Comparison of ENCODE assay signal across 8 mouse cellular contexts in the genomic region with DNA sequence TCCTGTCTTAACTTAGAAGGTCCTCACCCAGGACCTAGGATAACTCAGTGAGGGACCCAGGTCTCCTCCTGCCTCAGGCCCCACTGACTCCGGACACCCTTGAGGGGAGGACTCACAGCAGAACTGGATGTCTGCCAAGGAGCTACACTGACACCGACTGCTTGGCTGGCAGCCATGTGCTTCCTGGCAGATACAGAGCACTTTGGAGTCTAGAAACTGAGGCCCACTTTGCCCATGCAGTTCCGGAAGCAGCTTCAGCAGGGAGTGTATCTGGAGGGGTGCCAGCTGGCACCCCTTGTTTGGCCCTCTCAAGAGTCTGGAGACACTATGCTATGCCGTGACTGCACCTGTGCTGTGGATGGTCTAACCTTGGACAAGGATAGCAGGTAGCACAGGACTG. TPM values are rescaled to one million over a fixed set of nuclear protein-coding genes. Genes with fewer than 3 reads are reported as not detected.
DNase-seq lines count a peak whose midpoint lies in the region; ATAC-seq lines count a peak whose summit lies in the region.

No protein-coding gene starts in this region.

- no peaks in the 10 kb centered on the region for H3K9me3 ChIP-seq in kidney, embryonic 16.5 days (ENCODE audit: low read length)
- no peaks in the 10 kb centered on the region for H3K9me3 ChIP-seq in embryonic facial prominence, embryonic 14.5 days (ENCODE audit: control insufficient read depth, low read length)
- no peaks in the 10 kb centered on the region for H3K9me3 ChIP-seq in hindbrain, embryonic 14.5 days (ENCODE audit: control insufficient read depth, low read length)

- H3K4me1 ChIP-seq in kidney, embryonic 16.5 days (ENCODE audit: insufficient read depth, low read length), result 0 out of 2 replicates have a peak, but pooled peaks cover 8% of the 10 kb centered on the region
- H3K4me1 ChIP-seq in embryonic facial prominence, embryonic 14.5 days (ENCODE audit: control insufficient read depth, insufficient read depth, low read length), result peaks cover 8% of the 10 kb centered on the region; the same call in 1 of the 2 replicates
- peaks cover 14% of the 10 kb centered on the region; the same call in 1 of the 2 replicates for H3K4me1 ChIP-seq in hindbrain, embryonic 14.5 days (replicated peaks; ENCODE audit: control insufficient read depth, insufficient read depth, low read length)

- no peak for ATAC-seq in kidney, embryonic 16.5 days (ENCODE audit: low FRiP score, low TSS enrichment)
- ATAC-seq in embryonic facial prominence, embryonic 14.5 days (ENCODE audit: low read depth), result peak; percentile 55
- peak; percentile 28; the same call in 1 of the 2 replicates for ATAC-seq in hindbrain, embryonic 14.5 days (ENCODE audit: low FRiP score)

- no peaks in the 10 kb centered on the region for H3K36me3 ChIP-seq in kidney, embryonic 16.5 days (ENCODE audit: insufficient read depth, low read length)
- H3K36me3 ChIP-seq in embryonic facial prominence, embryonic 14.5 days (ENCODE audit: control insufficient read depth, insufficient read depth, low read length), result no peaks in the 10 kb centered on the region
- no peaks in the 10 kb centered on the region for H3K36me3 ChIP-seq in hindbrain, embryonic 14.5 days (replicated peaks; ENCODE audit: control insufficient read depth, insufficient read depth)

- no peak overlapping the region for H3K4me2 ChIP-seq in kidney, embryonic 16.5 days (replicated peaks; ENCODE audit: low read depth, low read length)
- no peak overlapping the region for H3K4me2 ChIP-seq in embryonic facial prominence, embryonic 14.5 days (ENCODE audit: low read depth, low read length)
- H3K4me2 ChIP-seq in hindbrain, embryonic 14.5 days (replicated peaks), result no peak overlapping the region

- peak; percentile 86 for DNase-seq in kidney, adult 11 months
- peak; percentile 70 for DNase-seq in NIH3T3 (ENCODE audit: low read depth)
- peak; percentile 92 for DNase-seq in embryonic facial prominence, embryonic 14.5 days (ENCODE audit: low spot score)
- DNase-seq in hindbrain, embryonic 14.5 days (ENCODE audit: low spot score), result peak; percentile 70
- peak; percentile 85 to 86 for DNase-seq in left cerebral cortex, postnatal 25 days (ENCODE audit: low spot score in 2 of 2)
- DNase-seq in right cerebral cortex, postnatal 10 days (ENCODE audit: low spot score in 2 of 2), result peak; percentile 93 to 94
- no peak for DNase-seq in urinary bladder, postnatal 25 days (ENCODE audit: low spot score)

- no peaks in the 10 kb centered on the region; the same call in 1 of the 2 replicates for H3K27me3 ChIP-seq in kidney, embryonic 16.5 days (ENCODE audit: insufficient read depth, low read length)
- peaks cover 6% of the 10 kb centered on the region for H3K27me3 ChIP-seq in embryonic facial prominence, embryonic 14.5 days (replicated peaks; ENCODE audit: control insufficient read depth, insufficient read depth, low read length)
- H3K27me3 ChIP-seq in hindbrain, embryonic 14.5 days (ENCODE audit: control insufficient read depth, insufficient read depth, low read length), result peaks cover 9% of the 10 kb centered on the region; the same call in 1 of the 2 replicates

- H3K9ac ChIP-seq in kidney, embryonic 16.5 days (replicated peaks; ENCODE audit: low read length), result no peak overlapping the region
- 0 out of 2 replicates have a peak overlapping the region, but pooled peaks have one; percentile 19 for H3K9ac ChIP-seq in embryonic facial prominence, embryonic 14.5 days (ENCODE audit: low read depth, low read length)
- H3K9ac ChIP-seq in hindbrain, embryonic 14.5 days, result no peak overlapping the region

- intact Hi-C loops in left cerebral cortex, postnatal 25 days (cut with DNase I), result no loop called here

- no peak overlapping the region for H3K4me3 ChIP-seq in kidney, embryonic 16.5 days (ENCODE audit: low read length)
- H3K4me3 ChIP-seq in embryonic facial prominence, embryonic 14.5 days (ENCODE audit: low read depth, low read length), result no peak overlapping the region
- H3K4me3 ChIP-seq in hindbrain, embryonic 14.5 days (replicated peaks; ENCODE audit: low read length), result no peak overlapping the region

- no peak overlapping the region for H3K27ac ChIP-seq in kidney, embryonic 16.5 days (ENCODE audit: low read length)
- no peak overlapping the region; the same call in 1 of the 2 replicates for H3K27ac ChIP-seq in embryonic facial prominence, embryonic 14.5 days (replicated peaks; ENCODE audit: low read depth, low read length)
- peak overlapping the region; percentile 47; the same call in 1 of the 2 replicates for H3K27ac ChIP-seq in hindbrain, embryonic 14.5 days

- 28% methylated on average over 4 of the region's 4 CpGs for WGBS in kidney, embryonic 16.5 days
- 17% methylated on average over 4 of the region's 4 CpGs for WGBS in embryonic facial prominence, embryonic 14.5 days
- 40% methylated on average over 4 of the region's 4 CpGs for WGBS in hindbrain, embryonic 14.5 days

RNA-seq across cellular contexts. Expression of a gene that starts 9.7 kb away (rescaled TPM):
- 17.2 and 18.1 TPM in 2 replicates for polyA plus RNA-seq in kidney, embryonic 16.5 days (2015; fragmentation: Nextera tagmentation; extraction: Ambion mirVana)
- polyA plus RNA-seq in embryonic facial prominence, embryonic 14.5 days (2014; fragmentation: Nextera tagmentation; extraction: Ambion mirVana), result 18.8 and 19.5 TPM in 2 replicates
- 16.5 and 19.2 TPM in 2 replicates for polyA plus RNA-seq in hindbrain, embryonic 14.5 days (2014; fragmentation: Nextera tagmentation; extraction: Ambion mirVana)
- total RNA-seq in left cerebral cortex, postnatal 25 days (2021), result 1 to 10 TPM; 7.2 to 7.8 TPM

RNA-seq across cellular contexts. Expression of a gene that starts 11.9 kb away (rescaled TPM):
- 2.3 and 3.7 TPM in 2 replicates for polyA plus RNA-seq in kidney, embryonic 16.5 days (2015; fragmentation: Nextera tagmentation; extraction: Ambion mirVana)
- not detected in 2 replicates for polyA plus RNA-seq in embryonic facial prominence, embryonic 14.5 days (2014; fragmentation: Nextera tagmentation; extraction: Ambion mirVana)
- not detected in 2 replicates for polyA plus RNA-seq in hindbrain, embryonic 14.5 days (2014; fragmentation: Nextera tagmentation; extraction: Ambion mirVana)
- under 1 TPM; 0.32 to 0.55 TPM for total RNA-seq in left cerebral cortex, postnatal 25 days (2021)

RNA-seq across cellular contexts. Expression of a gene that starts 18.8 kb away (rescaled TPM):
- 129 and 136 TPM in 2 replicates for polyA plus RNA-seq in kidney, embryonic 16.5 days (2015; fragmentation: Nextera tagmentation; extraction: Ambion mirVana)
- 25.4 and 35.4 TPM in 2 replicates for polyA plus RNA-seq in embryonic facial prominence, embryonic 14.5 days (2014; fragmentation: Nextera tagmentation; extraction: Ambion mirVana)
- 10.7 and 11.9 TPM in 2 replicates for polyA plus RNA-seq in hindbrain, embryonic 14.5 days (2014; fragmentation: Nextera tagmentation; extraction: Ambion mirVana)
- total RNA-seq in left cerebral cortex, postnatal 25 days (2021), result 1 to 10 TPM; 8.4 to 8.7 TPM

RNA-seq across cellular contexts. Expression of a gene that starts 24.9 kb away (rescaled TPM):
- polyA plus RNA-seq in kidney, embryonic 16.5 days (2015; fragmentation: Nextera tagmentation; extraction: Ambion mirVana), result 106 and 107 TPM in 2 replicates
- polyA plus RNA-seq in embryonic facial prominence, embryonic 14.5 days (2014; fragmentation: Nextera tagmentation; extraction: Ambion mirVana), result 69.4 and 72.3 TPM in 2 replicates
- polyA plus RNA-seq in hindbrain, embryonic 14.5 days (2014; fragmentation: Nextera tagmentation; extraction: Ambion mirVana), result 119 and 123 TPM in 2 replicates
- 10 to 100 TPM; 63.6 to 64.4 TPM for total RNA-seq in left cerebral cortex, postnatal 25 days (2021)

RNA-seq across cellular contexts. Expression of a gene that starts 29.1 kb away (rescaled TPM):
- 6.8 and 8.3 TPM in 2 replicates for polyA plus RNA-seq in kidney, embryonic 16.5 days (2015; fragmentation: Nextera tagmentation; extraction: Ambion mirVana)
- 4.2 and 4.7 TPM in 2 replicates for polyA plus RNA-seq in embryonic facial prominence, embryonic 14.5 days (2014; fragmentation: Nextera tagmentation; extraction: Ambion mirVana)
- polyA plus RNA-seq in hindbrain, embryonic 14.5 days (2014; fragmentation: Nextera tagmentation; extraction: Ambion mirVana), result 14.5 and 15.0 TPM in 2 replicates
- total RNA-seq in left cerebral cortex, postnatal 25 days (2021), result 10 to 100 TPM; 34.0 to 35.2 TPM
